Mouse (Mus musculus): Measurements from ENCODE around the gene Krtap28-13. TPM values are rescaled to one million over a fixed set of nuclear protein-coding genes. Genes with fewer than 3 reads are reported as not detected.

The Krtap28-13 gene
- polyA plus RNA-seq, 1 experiment: not detected

- Histone ChIP-seq H3K79me2 (ENCODE audit: control insufficient read depth, insufficient read depth) (no peaks in the 10 kb centered on the region), H3K27me3 (ENCODE audit: control insufficient read depth, insufficient read depth, insufficient read length) (no peaks in the 10 kb centered on the region), H3K36me3 (ENCODE audit: control insufficient read depth, insufficient read depth) (no peaks in the 10 kb centered on the region), H3K4me3 (ENCODE audit: insufficient read depth, poor library complexity, severe bottlenecking) (no peak overlapping the region), H3K79me3 (ENCODE audit: low read depth) (no peaks in the 10 kb centered on the region), H3ac (ENCODE audit: control insufficient read depth, insufficient read length, low read depth) (no peak overlapping the region)
- TF ChIP-seq CTCF (IDR thresholded peaks at IDR 0.05; ENCODE audit: control insufficient read depth, insufficient read depth, insufficient read length) (no peak), CEBPB (IDR thresholded peaks at IDR 0.05; ENCODE audit: low read depth) (no peak), MYOG (IDR thresholded peaks at IDR 0.05; ENCODE audit: control insufficient read depth, extremely low read depth, insufficient read length) (no peak), FOSL1 (IDR thresholded peaks at IDR 0.05; ENCODE audit: insufficient read depth, low read length, poor library complexity, severe bottlenecking) (no peak), MYOD1 (IDR thresholded peaks at IDR 0.05; ENCODE audit: control insufficient read depth, insufficient read length, low read depth) (no peak), USF1 (IDR thresholded peaks at IDR 0.05; ENCODE audit: low read depth) (no peak), MAX (IDR thresholded peaks at IDR 0.05) (no peak)
Measured at GRCm38 (mm10) chr1:83099160-83099559, 38.4 kb downstream of the Krtap28-13 start.

- Histone ChIP-seq H3K36me3 (ENCODE audit: control insufficient read depth, insufficient read depth) (no peaks in the 10 kb centered on the region), H3K27me3 (ENCODE audit: control insufficient read depth, insufficient read depth, insufficient read length) (no peaks in the 10 kb centered on the region), H3ac (ENCODE audit: control insufficient read depth, insufficient read length, low read depth) (no peak overlapping the region), H3K4me3 (ENCODE audit: insufficient read depth, poor library complexity, severe bottlenecking) (no peak overlapping the region), H3K79me2 (ENCODE audit: control insufficient read depth, insufficient read depth) (no peaks in the 10 kb centered on the region), H3K79me3 (ENCODE audit: low read depth) (no peaks in the 10 kb centered on the region)
- TF ChIP-seq MYOG (IDR thresholded peaks at IDR 0.05; ENCODE audit: control insufficient read depth, extremely low read depth, insufficient read length) (no peak), CEBPB (IDR thresholded peaks at IDR 0.05; ENCODE audit: low read depth) (no peak), FOSL1 (IDR thresholded peaks at IDR 0.05; ENCODE audit: insufficient read depth, low read length, poor library complexity, severe bottlenecking) (no peak), CTCF (IDR thresholded peaks at IDR 0.05; ENCODE audit: control insufficient read depth, insufficient read depth, insufficient read length) (no peak), MYOD1 (IDR thresholded peaks at IDR 0.05; ENCODE audit: control insufficient read depth, insufficient read length, low read depth) (no peak), MAX (IDR thresholded peaks at IDR 0.05) (no peak), USF1 (IDR thresholded peaks at IDR 0.05; ENCODE audit: low read depth) (no peak)
Measured at GRCm38 (mm10) chr1:83099580-83100137, 38.9 kb downstream of the Krtap28-13 start.

- TF ChIP-seq USF1 (IDR thresholded peaks at IDR 0.05; ENCODE audit: low read depth) (no peak), CEBPB (IDR thresholded peaks at IDR 0.05; ENCODE audit: low read depth) (no peak), MYOD1 (IDR thresholded peaks at IDR 0.05; ENCODE audit: control insufficient read depth, insufficient read length, low read depth) (no peak), MYOG (IDR thresholded peaks at IDR 0.05; ENCODE audit: control insufficient read depth, extremely low read depth, insufficient read length) (no peak), FOSL1 (IDR thresholded peaks at IDR 0.05; ENCODE audit: insufficient read depth, low read length, poor library complexity, severe bottlenecking) (no peak), CTCF (IDR thresholded peaks at IDR 0.05; ENCODE audit: control insufficient read depth, insufficient read depth, insufficient read length) (no peak), MAX (IDR thresholded peaks at IDR 0.05) (no peak)
- Histone ChIP-seq H3K4me3 (ENCODE audit: insufficient read depth, poor library complexity, severe bottlenecking) (no peak overlapping the region), H3K79me3 (ENCODE audit: low read depth) (no peaks in the 10 kb centered on the region), H3K36me3 (ENCODE audit: control insufficient read depth, insufficient read depth) (no peaks in the 10 kb centered on the region), H3K79me2 (ENCODE audit: control insufficient read depth, insufficient read depth) (no peaks in the 10 kb centered on the region), H3K27me3 (ENCODE audit: control insufficient read depth, insufficient read depth, insufficient read length) (no peaks in the 10 kb centered on the region), H3ac (ENCODE audit: control insufficient read depth, insufficient read length, low read depth) (no peak overlapping the region)
Measured at GRCm38 (mm10) chr1:83101891-83102290, 41.2 kb downstream of the Krtap28-13 start.

GRCm38 (mm10) chr1:83105464-83105863 lies 44.7 kb downstream of the Krtap28-13 start:
- Histone ChIP-seq H3ac (ENCODE audit: control insufficient read depth, insufficient read length, low read depth) (no peak overlapping the region), H3K79me2 (ENCODE audit: control insufficient read depth, insufficient read depth) (no peaks in the 10 kb centered on the region), H3K27me3 (ENCODE audit: control insufficient read depth, insufficient read depth, insufficient read length) (no peaks in the 10 kb centered on the region), H3K4me3 (ENCODE audit: insufficient read depth, poor library complexity, severe bottlenecking) (no peak overlapping the region), H3K36me3 (ENCODE audit: control insufficient read depth, insufficient read depth) (no peaks in the 10 kb centered on the region), H3K79me3 (ENCODE audit: low read depth) (no peaks in the 10 kb centered on the region)
- TF ChIP-seq MAX (IDR thresholded peaks at IDR 0.05) (no peak), USF1 (IDR thresholded peaks at IDR 0.05; ENCODE audit: low read depth) (no peak), CTCF (IDR thresholded peaks at IDR 0.05; ENCODE audit: control insufficient read depth, insufficient read depth, insufficient read length) (no peak), MYOG (IDR thresholded peaks at IDR 0.05; ENCODE audit: control insufficient read depth, extremely low read depth, insufficient read length) (no peak)

- no peaks in the 10 kb centered on the region for H3K36me3 ChIP-seq (ENCODE audit: control insufficient read depth, insufficient read depth)
- no peak overlapping the region for H3ac ChIP-seq (ENCODE audit: control insufficient read depth, insufficient read length, low read depth)
- H3K27me3 ChIP-seq (ENCODE audit: control insufficient read depth, insufficient read depth, insufficient read length): no peaks in the 10 kb centered on the region
- TF ChIP-seq CTCF (IDR thresholded peaks at IDR 0.05; ENCODE audit: control insufficient read depth, insufficient read depth, insufficient read length) (no peak), MYOD1 (IDR thresholded peaks at IDR 0.05; ENCODE audit: control insufficient read depth, insufficient read length, low read depth) (no peak), FOSL1 (IDR thresholded peaks at IDR 0.05; ENCODE audit: insufficient read depth, low read length, poor library complexity, severe bottlenecking) (no peak)
- no peak overlapping the region for H3K4me3 ChIP-seq (ENCODE audit: insufficient read depth, poor library complexity, severe bottlenecking)
- H3K79me2 ChIP-seq (ENCODE audit: control insufficient read depth, insufficient read depth): no peaks in the 10 kb centered on the region
- H3K79me3 ChIP-seq (ENCODE audit: low read depth): no peaks in the 10 kb centered on the region
Measured at GRCm38 (mm10) chr1:83107410-83107978, 46.8 kb downstream of the Krtap28-13 start.

GRCm38 (mm10) chr1:83110992-83111391 lies 50.3 kb downstream of the Krtap28-13 start:
- Histone ChIP-seq H3K4me3 (ENCODE audit: insufficient read depth, poor library complexity, severe bottlenecking) (no peak overlapping the region), H3K27me3 (ENCODE audit: control insufficient read depth, insufficient read depth, insufficient read length) (no peaks in the 10 kb centered on the region), H3K36me3 (ENCODE audit: control insufficient read depth, insufficient read depth) (no peaks in the 10 kb centered on the region), H3ac (ENCODE audit: control insufficient read depth, insufficient read length, low read depth) (no peak overlapping the region), H3K79me3 (ENCODE audit: low read depth) (no peaks in the 10 kb centered on the region), H3K79me2 (ENCODE audit: control insufficient read depth, insufficient read depth) (no peaks in the 10 kb centered on the region)
- no peak for TF ChIP-seq CTCF (IDR thresholded peaks at IDR 0.05; ENCODE audit: control insufficient read depth, insufficient read depth, insufficient read length)
- no peak for TF ChIP-seq MAX (IDR thresholded peaks at IDR 0.05)
- TF ChIP-seq MYOG (IDR thresholded peaks at IDR 0.05; ENCODE audit: control insufficient read depth, extremely low read depth, insufficient read length): no peak
- no peak for TF ChIP-seq USF1 (IDR thresholded peaks at IDR 0.05; ENCODE audit: low read depth)
- no peak for TF ChIP-seq FOSL1 (IDR thresholded peaks at IDR 0.05; ENCODE audit: insufficient read depth, low read length, poor library complexity, severe bottlenecking)

Other genes with a start within 250 kb of the Krtap28-13 start
- gene Agfg1, start 221.4 kb upstream of the Krtap28-13 start, polyA plus RNA-seq (2012; fragmentation: generic; extraction: Trizol): 26.9 TPM
- gene A030005L19Rik, start 147.6 kb upstream of the Krtap28-13 start, polyA plus RNA-seq (2012; fragmentation: generic; extraction: Trizol): 0.12 TPM
- gene A030014E15Rik, start 136.0 kb upstream of the Krtap28-13 start, polyA plus RNA-seq (2012; fragmentation: generic; extraction: Trizol): not detected
- not detected for gene Gm6217, start 129.5 kb upstream of the Krtap28-13 start, polyA plus RNA-seq (2012; fragmentation: generic; extraction: Trizol)
- gene A030003K21Rik, start 117.5 kb upstream of the Krtap28-13 start, polyA plus RNA-seq (2012; fragmentation: generic; extraction: Trizol): not detected
- not detected for gene Gm7544, start 104.9 kb upstream of the Krtap28-13 start, polyA plus RNA-seq (2012; fragmentation: generic; extraction: Trizol)
- gene Gm47955, start 100.6 kb upstream of the Krtap28-13 start, polyA plus RNA-seq (2012; fragmentation: generic; extraction: Trizol): not detected
- not detected for gene Gm47959, start 60.4 kb upstream of the Krtap28-13 start, polyA plus RNA-seq (2012; fragmentation: generic; extraction: Trizol)
- gene Slc19a3, start 22.5 kb upstream of the Krtap28-13 start, polyA plus RNA-seq (2012; fragmentation: generic; extraction: Trizol): not detected
- not detected for gene Krtap28-10, start 18.4 kb upstream of the Krtap28-13 start, polyA plus RNA-seq (2012; fragmentation: generic; extraction: Trizol)
- not detected for gene Gm47969, start 16.0 kb upstream of the Krtap28-13 start, polyA plus RNA-seq (2012; fragmentation: generic; extraction: Trizol)
- not detected for gene A030005K14Rik, start 1.6 kb upstream of the Krtap28-13 start, polyA plus RNA-seq (2012; fragmentation: generic; extraction: Trizol)
- gene Ccl20, start 55.8 kb downstream of the Krtap28-13 start, polyA plus RNA-seq (2012; fragmentation: generic; extraction: Trizol): not detected
- not detected for gene Daw1, start 98.8 kb downstream of the Krtap28-13 start, polyA plus RNA-seq (2012; fragmentation: generic; extraction: Trizol)